Mouse (Mus musculus): ENCODE data around the gene Fam189a2. TPM values are rescaled to one million over a fixed set of nuclear protein-coding genes. Genes with fewer than 3 reads are reported as not detected.

Fam189a2 gene
- polyA plus RNA-seq, 1 experiment, result 20.8 TPM

DNA sequence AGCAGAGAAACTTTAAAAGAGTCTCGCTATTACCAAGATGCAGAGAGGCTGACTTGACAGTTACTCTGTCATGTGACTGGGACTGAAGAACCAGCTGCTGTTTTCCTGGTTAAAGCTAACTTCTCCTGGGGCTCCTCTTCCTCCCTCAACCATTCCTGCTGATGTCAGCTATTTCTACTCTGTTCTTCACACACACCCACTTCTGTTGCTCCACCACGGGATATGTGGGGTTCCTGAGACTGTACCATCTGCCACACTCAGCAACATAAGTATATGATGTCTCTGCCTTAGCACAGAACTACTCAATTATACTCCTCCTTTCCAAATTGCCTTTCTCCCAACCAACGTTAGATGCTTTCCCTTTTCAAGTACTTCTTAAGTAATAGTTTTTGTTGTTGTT is 50.2 kb downstream of the Fam189a2 start:
- TF ChIP-seq CTCF (IDR thresholded peaks at IDR 0.05; ENCODE audit: control insufficient read depth, insufficient read depth, insufficient replicate concordance, low read depth, low read length) (no peak), POLR2A (IDR thresholded peaks at IDR 0.05; ENCODE audit: control insufficient read depth, low read depth, low read length) (no peak)
- no peaks in the 10 kb centered on the region for H3K36me3 ChIP-seq (ENCODE audit: control insufficient read depth, insufficient read depth, low read length)
- no peaks in the 10 kb centered on the region for H3K4me1 ChIP-seq (ENCODE audit: control insufficient read depth, insufficient read depth, low read length)
- no peak overlapping the region for H3K4me3 ChIP-seq (ENCODE audit: control insufficient read depth, low read depth, low read length)
- H3K27ac ChIP-seq (ENCODE audit: control insufficient read depth, insufficient read depth, low read depth, low read length), result no peak overlapping the region
- H3K27me3 ChIP-seq (ENCODE audit: control insufficient read depth, insufficient read depth, low read length), result no peaks in the 10 kb centered on the region

DNA sequence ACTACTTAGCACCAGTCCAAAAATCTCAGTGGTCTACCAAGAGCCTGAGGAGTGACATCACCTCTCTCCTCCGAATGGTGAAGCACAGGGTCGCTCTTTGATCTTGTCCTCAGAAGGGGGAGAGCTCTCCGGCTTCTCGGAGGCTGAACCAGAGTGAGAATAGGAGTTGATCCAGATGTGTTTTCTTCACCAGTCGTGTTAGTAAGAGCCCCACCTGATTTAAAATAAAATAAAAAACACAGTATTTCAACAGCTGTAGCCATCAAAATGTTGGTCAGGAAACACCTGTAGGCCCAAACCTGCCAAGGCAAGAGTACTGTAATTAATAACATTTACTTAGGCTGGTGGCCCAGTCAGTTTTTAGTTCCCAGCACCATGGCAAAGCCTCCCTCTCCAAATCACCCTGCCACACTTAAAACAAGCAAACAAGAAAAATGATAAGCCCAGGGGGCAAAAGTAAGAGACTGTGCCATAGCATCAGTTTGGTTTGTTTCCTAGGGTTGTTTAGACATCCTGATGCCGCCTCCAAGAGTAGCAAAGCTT is 52.8 kb downstream of the Fam189a2 start:
- no peak overlapping the region for H3K27ac ChIP-seq (ENCODE audit: control insufficient read depth, insufficient read depth, low read depth, low read length)
- no peak for TF ChIP-seq CTCF (IDR thresholded peaks at IDR 0.05; ENCODE audit: control insufficient read depth, insufficient read depth, insufficient replicate concordance, low read depth, low read length)
- H3K27me3 ChIP-seq (ENCODE audit: control insufficient read depth, insufficient read depth, low read length), result no peaks in the 10 kb centered on the region
- H3K4me1 ChIP-seq (ENCODE audit: control insufficient read depth, insufficient read depth, low read length), result no peaks in the 10 kb centered on the region
- H3K36me3 ChIP-seq (ENCODE audit: control insufficient read depth, insufficient read depth, low read length), result no peaks in the 10 kb centered on the region
- no peak overlapping the region for H3K4me3 ChIP-seq (ENCODE audit: control insufficient read depth, low read depth, low read length)

DNA sequence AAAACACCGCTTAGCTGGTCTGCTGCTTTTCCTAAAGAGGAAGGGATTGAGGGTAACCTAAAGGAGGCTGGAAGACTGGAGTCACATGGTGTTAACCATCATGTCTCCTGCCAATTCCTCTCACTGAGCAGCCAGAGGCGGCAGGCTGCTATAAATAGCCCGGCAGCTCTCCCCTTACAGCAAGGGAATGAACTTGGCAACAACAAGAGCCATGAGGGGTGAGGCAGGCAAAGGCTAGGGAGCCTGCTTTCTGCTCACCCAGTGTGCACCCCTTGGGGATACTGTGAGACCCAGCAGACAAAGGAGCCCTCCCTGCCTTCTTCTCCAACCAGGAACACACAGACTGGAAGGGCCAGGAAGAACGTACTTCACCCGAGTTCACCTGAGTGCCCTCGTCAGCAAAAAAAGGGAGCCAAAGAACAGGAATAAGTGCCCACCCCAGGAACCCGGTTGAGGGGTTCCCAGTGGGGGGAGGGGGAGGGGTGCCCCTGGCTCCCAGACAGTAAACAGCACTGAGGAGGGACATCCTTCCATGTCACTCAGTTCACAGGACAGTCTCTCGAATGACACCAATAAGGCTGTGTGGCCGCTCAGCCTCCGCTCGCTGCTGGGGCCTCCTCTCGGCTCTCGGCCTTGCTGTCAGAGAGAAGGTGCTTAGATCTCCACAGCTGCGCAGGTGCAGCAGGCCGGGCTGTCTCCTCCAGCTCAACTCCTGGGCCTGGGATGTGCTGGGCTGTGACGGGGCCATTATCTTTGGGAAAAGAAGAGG is 57.8 kb downstream of the Fam189a2 start:
- Histone ChIP-seq H3K27me3 (ENCODE audit: control insufficient read depth, insufficient read depth, low read length) (no peaks in the 10 kb centered on the region), H3K27ac (ENCODE audit: control insufficient read depth, insufficient read depth, low read depth, low read length) (no peak overlapping the region), H3K36me3 (ENCODE audit: control insufficient read depth, insufficient read depth, low read length) (no peaks in the 10 kb centered on the region), H3K4me3 (ENCODE audit: control insufficient read depth, low read depth, low read length) (no peak overlapping the region), H3K4me1 (ENCODE audit: control insufficient read depth, insufficient read depth, low read length) (peaks cover 3% of the 10 kb centered on the region)
- TF ChIP-seq CTCF (IDR thresholded peaks at IDR 0.05; ENCODE audit: control insufficient read depth, insufficient read depth, insufficient replicate concordance, low read depth, low read length) (no peak), POLR2A (IDR thresholded peaks at IDR 0.05; ENCODE audit: control insufficient read depth, low read depth, low read length) (no peak)

DNA sequence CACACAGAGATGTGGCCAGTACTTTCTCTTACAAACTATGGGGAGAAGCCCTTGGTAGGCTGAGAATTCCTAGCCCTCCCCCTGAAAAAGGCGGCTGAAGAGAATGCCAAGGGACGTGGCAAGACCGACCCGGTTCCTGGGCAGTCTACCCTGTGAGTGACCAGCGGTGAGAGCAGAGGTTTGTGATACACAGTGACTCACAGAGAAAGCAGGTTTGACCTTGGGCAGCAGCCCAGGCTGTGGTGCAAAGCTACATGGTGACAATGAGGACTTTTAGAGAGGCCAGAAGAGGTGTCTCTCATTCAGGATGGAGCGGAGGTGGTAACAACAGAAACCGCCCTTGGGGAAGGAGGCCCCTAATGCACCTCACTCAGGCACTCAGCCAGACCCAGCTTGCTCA is 59.4 kb downstream of the Fam189a2 start:
- Histone ChIP-seq H3K4me3 (ENCODE audit: control insufficient read depth, low read depth, low read length) (no peak overlapping the region), H3K4me1 (ENCODE audit: control insufficient read depth, insufficient read depth, low read length) (peaks cover 3% of the 10 kb centered on the region), H3K36me3 (ENCODE audit: control insufficient read depth, insufficient read depth, low read length) (no peaks in the 10 kb centered on the region), H3K27ac (ENCODE audit: control insufficient read depth, insufficient read depth, low read depth, low read length) (no peak overlapping the region), H3K27me3 (ENCODE audit: control insufficient read depth, insufficient read depth, low read length) (no peaks in the 10 kb centered on the region)
- TF ChIP-seq CTCF (IDR thresholded peaks at IDR 0.05; ENCODE audit: control insufficient read depth, insufficient read depth, insufficient replicate concordance, low read depth, low read length), result no peak
- no peak for TF ChIP-seq POLR2A (IDR thresholded peaks at IDR 0.05; ENCODE audit: control insufficient read depth, low read depth, low read length)

DNA sequence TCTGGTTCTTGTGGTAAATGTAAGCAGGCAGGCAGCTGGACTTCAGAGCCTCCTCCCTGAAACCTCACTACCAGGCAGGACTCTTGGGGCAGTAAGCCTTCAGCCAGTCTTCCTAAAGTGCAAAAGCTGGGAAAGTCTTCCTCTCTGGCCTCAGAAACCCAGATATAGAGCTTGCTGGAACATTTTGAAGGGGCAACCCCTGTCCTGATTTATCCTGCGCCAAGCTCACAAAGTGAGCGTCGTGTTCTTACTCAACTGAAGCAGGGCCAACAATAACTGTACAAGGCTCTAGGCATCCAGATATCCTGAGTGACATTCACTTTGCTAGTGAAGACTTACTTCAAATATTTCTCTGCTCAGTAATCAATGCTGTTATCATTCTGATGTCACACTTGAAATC is 60.4 kb downstream of the Fam189a2 start:
- H3K36me3 ChIP-seq (ENCODE audit: control insufficient read depth, insufficient read depth, low read length), result no peaks in the 10 kb centered on the region
- TF ChIP-seq POLR2A (IDR thresholded peaks at IDR 0.05; ENCODE audit: control insufficient read depth, low read depth, low read length) (no peak), CTCF (IDR thresholded peaks at IDR 0.05; ENCODE audit: control insufficient read depth, insufficient read depth, insufficient replicate concordance, low read depth, low read length) (no peak)
- no peak overlapping the region for H3K27ac ChIP-seq (ENCODE audit: control insufficient read depth, insufficient read depth, low read depth, low read length)
- H3K4me3 ChIP-seq (ENCODE audit: control insufficient read depth, low read depth, low read length), result no peak overlapping the region
- H3K27me3 ChIP-seq (ENCODE audit: control insufficient read depth, insufficient read depth, low read length), result no peaks in the 10 kb centered on the region
- peaks cover 3% of the 10 kb centered on the region for H3K4me1 ChIP-seq (ENCODE audit: control insufficient read depth, insufficient read depth, low read length)

DNA sequence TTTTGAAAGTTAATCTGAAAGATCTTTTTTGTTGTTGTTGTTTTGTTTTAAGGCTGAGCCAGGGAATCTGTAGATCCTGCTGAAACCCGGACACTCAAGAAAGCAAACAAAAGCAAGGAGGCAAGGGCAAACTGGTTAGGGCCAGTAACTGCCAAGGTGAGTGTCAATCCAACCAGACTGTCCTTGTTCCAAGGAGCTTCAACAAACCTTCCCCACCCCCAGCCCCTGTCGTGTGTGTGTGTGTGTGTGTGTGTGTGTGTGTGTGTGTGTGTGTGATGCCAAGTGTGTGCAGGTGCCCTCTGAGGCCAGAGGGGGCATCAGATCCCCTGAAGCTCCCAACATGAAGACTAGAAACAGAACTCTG is 62.0 kb downstream of the Fam189a2 start:
- Histone ChIP-seq H3K27me3 (ENCODE audit: control insufficient read depth, insufficient read depth, low read length) (no peaks in the 10 kb centered on the region), H3K4me1 (ENCODE audit: control insufficient read depth, insufficient read depth, low read length) (peaks cover 3% of the 10 kb centered on the region), H3K36me3 (ENCODE audit: control insufficient read depth, insufficient read depth, low read length) (no peaks in the 10 kb centered on the region), H3K4me3 (ENCODE audit: control insufficient read depth, low read depth, low read length) (no peak overlapping the region), H3K27ac (ENCODE audit: control insufficient read depth, insufficient read depth, low read depth, low read length) (no peak overlapping the region)
- TF ChIP-seq POLR2A (IDR thresholded peaks at IDR 0.05; ENCODE audit: control insufficient read depth, low read depth, low read length) (no peak), CTCF (IDR thresholded peaks at IDR 0.05; ENCODE audit: control insufficient read depth, insufficient read depth, insufficient replicate concordance, low read depth, low read length) (no peak)

DNA sequence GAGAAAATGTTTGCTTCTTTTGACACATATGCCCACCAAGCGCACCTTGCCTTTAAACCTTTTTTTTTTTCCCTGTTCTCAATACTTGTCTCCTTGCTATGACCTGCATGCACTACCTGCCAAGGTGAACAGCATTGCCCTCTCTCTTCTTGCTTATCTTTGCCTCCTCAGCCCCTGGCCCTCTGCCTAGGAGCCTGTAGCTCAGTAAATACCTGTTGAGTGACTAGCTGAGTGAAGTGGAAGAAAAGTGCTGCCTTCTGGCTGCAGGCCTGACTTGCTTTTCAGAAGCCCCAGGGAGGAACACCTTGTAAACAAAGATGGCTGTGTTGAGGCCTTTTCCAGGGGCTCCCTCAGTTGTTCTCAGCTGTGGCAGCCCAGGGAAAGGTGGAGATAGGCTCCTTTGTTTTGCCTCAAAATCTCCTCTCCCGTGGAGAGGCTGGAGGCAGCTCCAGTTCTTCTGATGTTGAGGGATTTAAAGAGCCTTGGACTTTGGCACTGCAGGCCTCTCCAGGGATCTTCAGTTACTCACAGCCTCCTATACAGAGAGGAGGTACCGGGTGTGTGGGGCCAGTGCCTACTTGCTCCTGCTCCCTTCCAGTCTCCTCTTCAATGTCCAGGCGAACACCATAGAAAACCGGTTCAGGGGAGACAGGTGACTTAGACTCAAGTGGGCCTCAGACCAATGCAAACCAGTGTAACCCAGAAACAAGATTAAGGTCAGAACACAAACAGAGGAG is 62.5 kb downstream of the Fam189a2 start:
- TF ChIP-seq CTCF (IDR thresholded peaks at IDR 0.05; ENCODE audit: control insufficient read depth, insufficient read depth, insufficient replicate concordance, low read depth, low read length) (no peak), POLR2A (IDR thresholded peaks at IDR 0.05; ENCODE audit: control insufficient read depth, low read depth, low read length) (no peak)
- no peaks in the 10 kb centered on the region for H3K36me3 ChIP-seq (ENCODE audit: control insufficient read depth, insufficient read depth, low read length)
- H3K4me1 ChIP-seq (ENCODE audit: control insufficient read depth, insufficient read depth, low read length), result peaks cover 3% of the 10 kb centered on the region
- no peak overlapping the region for H3K27ac ChIP-seq (ENCODE audit: control insufficient read depth, insufficient read depth, low read depth, low read length)
- H3K4me3 ChIP-seq (ENCODE audit: control insufficient read depth, low read depth, low read length), result no peak overlapping the region
- no peaks in the 10 kb centered on the region for H3K27me3 ChIP-seq (ENCODE audit: control insufficient read depth, insufficient read depth, low read length)
